Mouse (Mus musculus): ENCODE measurements around the gene Taf4. TPM values are rescaled to one million over a fixed set of nuclear protein-coding genes. Genes with fewer than 3 reads are reported as not detected.

Taf4 gene
- polyA plus RNA-seq, 1 experiment, result 22.9 TPM

DNA sequence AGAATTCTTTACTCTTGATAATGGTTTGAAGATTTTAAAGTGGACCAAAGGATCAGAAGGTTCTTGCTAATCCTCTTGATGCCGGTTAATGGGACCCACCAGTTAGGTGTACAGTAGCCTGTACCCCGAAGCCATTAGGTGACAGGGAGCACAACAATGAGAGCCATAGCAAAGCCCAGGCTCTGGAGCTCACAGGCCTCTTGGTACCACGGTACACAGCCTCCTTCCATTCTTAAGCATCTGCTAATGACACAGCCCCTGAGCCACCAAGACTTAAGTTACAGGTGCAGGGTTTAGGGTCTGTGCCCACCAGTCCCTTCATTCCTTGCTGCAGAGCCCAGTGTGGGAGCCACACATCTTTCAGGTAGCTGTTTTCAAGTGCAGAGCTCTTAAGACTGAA is 1.8 kb upstream of the Taf4 start:
- TF ChIP-seq POLR2A (IDR thresholded peaks at IDR 0.05; ENCODE audit: borderline replicate concordance, control insufficient read depth, low read depth, low read length) (no peak), CTCF (IDR thresholded peaks at IDR 0.05; ENCODE audit: control insufficient read depth, insufficient read depth, low read length) (no peak)
- Histone ChIP-seq H3K4me3 (replicated peaks; ENCODE audit: control insufficient read depth, low read depth, low read length) (no peak overlapping the region), H3K27ac (ENCODE audit: control insufficient read depth, insufficient read depth, low read depth, low read length, poor library complexity) (no peak overlapping the region), H3K4me1 (ENCODE audit: control insufficient read depth, insufficient read depth, low read length) (peaks cover 5% of the 10 kb centered on the region; the same call in 1 of the 2 replicates)
- 89% methylated on average over 3 of the region's 3 CpGs for WGBS

DNA sequence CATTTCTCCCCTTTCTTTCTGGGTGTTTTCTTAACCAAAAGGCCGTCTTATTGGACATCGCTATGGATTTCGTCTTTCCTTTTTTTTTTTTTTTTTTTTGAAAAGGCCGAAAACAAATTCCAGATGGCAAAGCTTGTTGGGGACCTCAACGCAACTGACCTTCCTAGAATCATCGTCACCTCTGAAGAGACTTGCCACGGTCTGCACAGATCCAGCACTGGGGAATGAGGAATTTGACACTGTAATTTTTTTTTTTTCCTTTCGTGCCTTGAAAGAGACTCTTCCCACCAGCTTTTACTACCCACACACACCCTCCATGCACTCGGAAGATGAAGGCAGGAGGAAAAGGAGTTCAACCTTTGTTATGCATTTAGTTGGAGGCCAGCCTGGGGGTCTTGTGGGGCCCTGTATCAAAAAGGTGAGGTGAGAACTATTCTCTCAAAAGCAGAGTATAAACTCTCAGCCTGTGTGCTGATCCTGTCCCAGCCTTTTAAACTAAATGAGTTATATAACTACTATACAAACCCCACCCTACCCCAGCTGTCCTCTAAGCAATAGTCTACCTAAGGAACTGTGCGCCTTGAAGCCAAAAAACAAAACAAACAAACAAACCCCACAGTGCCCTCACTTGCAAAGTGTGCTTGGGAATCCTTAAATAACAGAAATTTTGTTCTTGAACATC is 1.0 kb upstream of the Taf4 start:
- H3K4me1 ChIP-seq (ENCODE audit: control insufficient read depth, insufficient read depth, low read length), result peaks cover 8% of the 10 kb centered on the region
- WGBS, result 10% methylated on average over 10 of the region's 10 CpGs
- peak overlapping the region; percentile 86 for H3K4me3 ChIP-seq (replicated peaks; ENCODE audit: control insufficient read depth, low read depth, low read length)
- H3K27ac ChIP-seq (ENCODE audit: control insufficient read depth, insufficient read depth, low read depth, low read length, poor library complexity), result peak overlapping the region; percentile 97; the same call in 1 of the 2 replicates
- TF ChIP-seq CTCF (IDR thresholded peaks at IDR 0.05; ENCODE audit: control insufficient read depth, insufficient read depth, low read length), result no peak
- TF ChIP-seq POLR2A (IDR thresholded peaks at IDR 0.05; ENCODE audit: borderline replicate concordance, control insufficient read depth, low read depth, low read length), result no peak

DNA sequence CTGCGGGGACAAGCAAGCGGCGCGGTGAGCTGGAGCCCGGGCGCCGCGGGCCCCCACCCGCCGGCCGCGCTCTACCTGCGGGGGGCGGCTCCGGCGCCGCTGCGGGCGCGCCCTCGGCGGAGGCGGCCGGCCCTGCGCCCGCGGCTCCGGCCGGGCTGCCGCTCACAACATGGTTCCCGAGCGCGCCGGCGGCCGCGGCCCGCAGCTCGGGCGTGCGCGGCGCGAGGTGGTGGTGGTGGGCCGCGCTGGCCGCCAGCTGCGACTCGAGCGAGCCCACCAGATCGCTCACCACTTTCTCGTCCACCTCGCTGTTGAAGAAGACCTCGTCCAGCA is 185 bp downstream of the Taf4 start:
- TF ChIP-seq POLR2A (IDR thresholded peaks at IDR 0.05; ENCODE audit: borderline replicate concordance, control insufficient read depth, low read depth, low read length), result no peak
- no peak for TF ChIP-seq CTCF (IDR thresholded peaks at IDR 0.05; ENCODE audit: control insufficient read depth, insufficient read depth, low read length)
- peaks cover 12% of the 10 kb centered on the region for H3K4me1 ChIP-seq (ENCODE audit: control insufficient read depth, insufficient read depth, low read length)
- peak overlapping the region; percentile 98 for H3K4me3 ChIP-seq (replicated peaks; ENCODE audit: control insufficient read depth, low read depth, low read length)
- 11% methylated on average over 54 of the region's 54 CpGs for whole genome bisulfite sequencing
- peak overlapping the region; percentile 94 for H3K27ac ChIP-seq (ENCODE audit: control insufficient read depth, insufficient read depth, low read depth, low read length, poor library complexity)

DNA sequence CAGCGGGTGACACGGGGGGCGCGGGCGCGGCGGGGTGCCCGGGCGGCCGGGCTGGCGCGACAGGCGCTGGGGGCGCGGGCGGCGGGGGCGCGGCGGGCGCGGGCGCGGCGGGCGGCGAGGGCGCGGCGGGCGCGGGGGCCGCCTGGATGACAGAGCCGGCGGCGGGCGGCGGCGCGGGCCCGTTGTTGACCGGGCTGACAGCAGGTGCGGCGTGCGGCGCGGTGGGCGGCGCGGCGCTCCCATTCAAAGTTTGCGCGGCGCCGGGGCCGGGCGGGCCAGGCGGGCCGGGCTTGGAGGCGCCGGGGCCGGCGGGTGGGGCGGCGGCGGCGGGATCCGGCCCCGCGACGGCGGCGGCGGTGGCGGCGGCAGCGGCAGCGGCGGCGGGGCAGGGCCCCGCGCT is 595 bp downstream of the Taf4 start:
- H3K4me1 ChIP-seq (ENCODE audit: control insufficient read depth, insufficient read depth, low read length), result peaks cover 12% of the 10 kb centered on the region
- no peak overlapping the region; the same call in 1 of the 2 replicates for H3K27ac ChIP-seq (ENCODE audit: control insufficient read depth, insufficient read depth, low read depth, low read length, poor library complexity)
- H3K4me3 ChIP-seq (replicated peaks; ENCODE audit: control insufficient read depth, low read depth, low read length), result no peak overlapping the region
- TF ChIP-seq CTCF (IDR thresholded peaks at IDR 0.05; ENCODE audit: control insufficient read depth, insufficient read depth, low read length) (no peak), POLR2A (IDR thresholded peaks at IDR 0.05; ENCODE audit: borderline replicate concordance, control insufficient read depth, low read depth, low read length) (no peak)
- WGBS, result 41% methylated on average over 82 of the region's 82 CpGs

- peak overlapping the region; percentile 57 for H3K4me3 ChIP-seq (replicated peaks; ENCODE audit: control insufficient read depth, low read depth, low read length)
- H3K4me1 ChIP-seq (ENCODE audit: control insufficient read depth, insufficient read depth, low read length), result peaks cover 12% of the 10 kb centered on the region
- peak overlapping the region; percentile 41; the same call in 1 of the 2 replicates for H3K27ac ChIP-seq (ENCODE audit: control insufficient read depth, insufficient read depth, low read depth, low read length, poor library complexity)
- WGBS, result 4% methylated on average over 45 of the region's 45 CpGs
- TF ChIP-seq POLR2A (IDR thresholded peaks at IDR 0.05; ENCODE audit: borderline replicate concordance, control insufficient read depth, low read depth, low read length) (no peak), CTCF (IDR thresholded peaks at IDR 0.05; ENCODE audit: control insufficient read depth, insufficient read depth, low read length) (no peak)
These were observed 1.6 kb downstream of the Taf4 start for GRCm38 (mm10) chr2:179974651-179975471.

- Histone ChIP-seq H3K27ac (ENCODE audit: control insufficient read depth, insufficient read depth, low read depth, low read length, poor library complexity) (no peak overlapping the region), H3K4me3 (replicated peaks; ENCODE audit: control insufficient read depth, low read depth, low read length) (peak overlapping the region; percentile 14), H3K4me1 (ENCODE audit: control insufficient read depth, insufficient read depth, low read length) (peaks cover 12% of the 10 kb centered on the region)
- WGBS, result 50% methylated on average over 8 of the region's 8 CpGs
- TF ChIP-seq CTCF (IDR thresholded peaks at IDR 0.05; ENCODE audit: control insufficient read depth, insufficient read depth, low read length), result no peak
- TF ChIP-seq POLR2A (IDR thresholded peaks at IDR 0.05; ENCODE audit: borderline replicate concordance, control insufficient read depth, low read depth, low read length), result no peak
These were observed 2.4 kb downstream of the Taf4 start for GRCm38 (mm10) chr2:179973871-179974628.

DNA sequence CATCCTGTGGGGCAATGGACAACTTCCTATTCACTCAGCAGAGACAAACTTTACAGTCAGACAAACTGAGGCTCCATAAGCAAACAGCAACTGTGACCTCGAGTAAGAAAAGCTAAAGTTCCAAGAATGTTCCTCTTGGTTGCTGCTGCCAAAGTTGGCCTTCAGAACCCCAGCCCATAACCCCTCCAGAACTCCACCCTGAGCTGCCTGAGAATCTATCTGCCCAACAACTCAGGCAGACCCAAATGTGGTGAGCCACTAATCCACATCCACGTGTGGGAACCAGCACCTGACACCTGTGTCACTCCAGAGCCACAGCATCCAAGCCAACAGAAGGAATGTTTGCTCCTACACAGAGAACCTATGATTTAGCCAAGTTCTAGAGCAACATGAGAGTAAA is 4.0 kb downstream of the Taf4 start:
- Histone ChIP-seq H3K4me1 (ENCODE audit: control insufficient read depth, insufficient read depth, low read length) (peaks cover 12% of the 10 kb centered on the region), H3K27ac (ENCODE audit: control insufficient read depth, insufficient read depth, low read depth, low read length, poor library complexity) (no peak overlapping the region), H3K4me3 (replicated peaks; ENCODE audit: control insufficient read depth, low read depth, low read length) (no peak overlapping the region)
- WGBS, result 35% methylated on average over 2 of the region's 2 CpGs
- TF ChIP-seq CTCF (IDR thresholded peaks at IDR 0.05; ENCODE audit: control insufficient read depth, insufficient read depth, low read length), result no peak
- TF ChIP-seq POLR2A (IDR thresholded peaks at IDR 0.05; ENCODE audit: borderline replicate concordance, control insufficient read depth, low read depth, low read length), result no peak

DNA sequence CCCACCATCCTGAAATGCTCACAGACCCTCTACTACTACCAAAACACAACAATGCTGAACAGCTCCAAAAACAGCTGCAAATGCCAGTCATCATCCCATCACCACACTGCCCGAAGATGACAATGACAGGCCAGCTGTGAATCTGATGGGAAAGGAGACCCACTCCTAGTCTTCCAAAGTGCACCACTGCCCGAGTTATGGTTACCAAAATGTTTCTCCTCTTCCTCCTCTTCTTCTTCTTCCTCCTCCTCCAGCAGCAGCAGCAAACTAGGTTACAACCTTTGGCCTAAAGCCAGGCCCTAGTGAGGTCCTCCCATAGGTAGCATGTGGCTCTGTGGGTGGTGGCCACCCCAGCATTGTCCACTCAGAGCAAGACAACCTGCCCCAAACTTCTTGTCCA is 4.6 kb downstream of the Taf4 start:
- WGBS, result 44% methylated on average over 2 of the region's 2 CpGs
- no peak overlapping the region for H3K27ac ChIP-seq (ENCODE audit: control insufficient read depth, insufficient read depth, low read depth, low read length, poor library complexity)
- H3K4me3 ChIP-seq (replicated peaks; ENCODE audit: control insufficient read depth, low read depth, low read length), result no peak overlapping the region
- H3K4me1 ChIP-seq (ENCODE audit: control insufficient read depth, insufficient read depth, low read length), result peaks cover 12% of the 10 kb centered on the region
- TF ChIP-seq CTCF (IDR thresholded peaks at IDR 0.05; ENCODE audit: control insufficient read depth, insufficient read depth, low read length), result no peak
- TF ChIP-seq POLR2A (IDR thresholded peaks at IDR 0.05; ENCODE audit: borderline replicate concordance, control insufficient read depth, low read depth, low read length), result no peak

All from bone marrow, adult 2 months (tissue).